Mouse (Mus musculus) forebrain, embryonic 11.5 days (tissue): ENCODE results near the gene Ppp2r2c. TPM values are rescaled to one million over a fixed set of nuclear protein-coding genes. Genes with fewer than 3 reads are reported as not detected.

Source experiments
- ATAC-seq: fragments of 200-750 bp; cut with Nextera tagmentation; replicated peaks from 2 replicates; pipeline ENCODE4 v1.8.0; 2017; ENCODE audit warnings: moderate TSS enrichment; ENCODE audit not compliant: low FRiP score
- DNase-seq: peaks from one replicate; pipeline ENCODE4 v3.0.0-alpha.2; 2017; ENCODE audit warnings: low spot score
- H3K27ac ChIP-seq: fragments of 300-500 bp; sonication (generic); 2 replicates; pipeline ENCODE4 v1.5.1; 2014; ENCODE audit warnings: low read depth, low read length
- H3K27me3 ChIP-seq: fragments of 300-500 bp; sonication (generic); 2 replicates; pipeline ENCODE4 v1.6.1; 2014; ENCODE audit warnings: mild to moderate bottlenecking, low read length, mixed read lengths; ENCODE audit not compliant: control insufficient read depth, insufficient read depth
- H3K36me3 ChIP-seq: fragments of 300-500 bp; sonication (generic); 2 replicates; pipeline ENCODE4 v1.6.1; 2014; ENCODE audit warnings: mild to moderate bottlenecking, low read length, moderate library complexity, mixed read lengths; ENCODE audit not compliant: control insufficient read depth, insufficient read depth
- H3K4me1 ChIP-seq: fragments of 300-500 bp; sonication (generic); replicated peaks from 2 replicates; pipeline ENCODE4 v1.6.1; 2014; ENCODE audit warnings: low read length, mixed read lengths; ENCODE audit not compliant: control insufficient read depth, insufficient read depth
- H3K4me2 ChIP-seq: fragments of 300-500 bp; sonication (generic); 2 replicates; pipeline ENCODE4 v1.6.1; 2014; ENCODE audit warnings: low read depth, mild to moderate bottlenecking, low read length, moderate library complexity, mixed read lengths; ENCODE audit not compliant: severe bottlenecking
- H3K4me3 ChIP-seq: fragments of 300-500 bp; sonication (generic); 2 replicates; pipeline ENCODE4 v1.5.1; 2014; ENCODE audit warnings: low read depth, low read length
- H3K9ac ChIP-seq: fragments of 300-500 bp; sonication (generic); 2 replicates; pipeline ENCODE4 v1.6.1; 2014; ENCODE audit warnings: low read length
- H3K9me3 ChIP-seq: fragments of 300-500 bp; sonication (generic); 2 replicates; pipeline ENCODE4 v1.6.1; 2016; ENCODE audit warnings: low read length, mixed read lengths; ENCODE audit not compliant: control insufficient read depth
- WGBS: fragments of 180-500 bp; shearing (Covaris S2); extraction: QIAGEN DNeasy Blood & Tissue Kit; methylation state at CpG from one replicate; pipeline ENCODE4 v1.1.7; 2014; 5-methylcytosine and 5-hydroxymethylcytosine counted together
- polyA plus RNA-seq: library from polyadenylated mRNA; unstranded; fragments of >200 nt; fragmentation: Nextera tagmentation; extraction: Ambion mirVana; gene quantifications from 2 replicates; pipeline ENCODE4 v1.2.1, GENCODE M21; 2014

The Ppp2r2c gene
- polyA plus RNA-seq, 1 experiment from 2014 or later: 1.4 TPM

DNA sequence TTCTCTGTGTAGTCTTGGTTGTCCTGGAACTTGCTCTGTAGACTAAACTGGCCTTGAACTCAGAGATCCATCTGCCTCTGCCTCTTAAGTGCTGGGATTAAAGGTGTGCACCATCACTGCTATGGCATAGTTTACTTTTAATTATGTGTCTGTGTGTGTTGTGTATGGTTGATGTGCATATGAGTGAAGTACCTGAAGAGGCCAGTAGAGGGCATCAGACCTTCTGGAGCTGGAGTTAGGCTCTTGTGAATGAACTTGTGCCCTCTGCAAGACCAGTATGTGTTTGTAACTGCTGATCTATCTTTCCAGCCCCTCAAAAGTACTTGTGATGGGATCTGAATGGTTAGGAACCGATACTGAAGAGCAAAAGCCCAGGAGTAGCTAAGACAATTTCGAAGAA, 7.2 kb upstream of the Ppp2r2c start:
- Histone ChIP-seq H3K27me3 (peaks cover 2% of the 10 kb centered on the region), H3K9ac (no peak overlapping the region), H3K9me3 (no peaks in the 10 kb centered on the region; the same call in 1 of the 2 replicates), H3K4me1 (no peaks in the 10 kb centered on the region), H3K27ac (no peak overlapping the region), H3K4me3 (no peak overlapping the region), H3K36me3 (no peaks in the 10 kb centered on the region), H3K4me2 (no peak overlapping the region)
- WGBS: 89% methylated on average over 2 of the region's 2 CpGs
- ATAC-seq (no peak), DNase-seq (no peak)

DNA sequence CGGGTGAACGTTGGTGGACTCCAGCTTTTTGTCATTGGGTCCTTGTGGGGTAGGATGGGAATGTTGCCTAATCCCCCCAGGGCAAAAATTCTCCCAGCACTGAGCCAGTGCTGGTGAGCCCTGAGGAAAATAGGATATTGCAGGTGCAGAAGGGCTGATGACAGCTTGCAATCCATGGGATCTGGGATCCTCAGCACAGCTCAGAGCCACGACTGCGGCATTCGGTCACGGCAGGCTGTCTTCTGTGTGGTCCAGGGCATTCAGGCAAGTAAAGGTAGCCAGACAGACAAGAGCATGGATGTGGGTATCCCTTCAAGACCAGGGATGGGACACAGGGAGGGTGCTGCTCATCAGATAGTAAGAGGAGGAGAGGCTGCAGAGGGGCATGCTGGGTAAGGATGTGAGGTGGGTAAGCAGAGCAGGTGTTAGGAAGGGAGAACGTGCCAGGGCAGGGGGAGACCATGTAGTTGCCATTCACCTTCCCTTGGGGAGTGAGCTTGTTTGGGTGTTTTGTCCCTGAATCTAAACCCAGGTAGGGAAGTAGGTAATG, 1.5 kb upstream of the Ppp2r2c start:
- H3K36me3 ChIP-seq: no peaks in the 10 kb centered on the region
- ATAC-seq: no peak
- no peaks in the 10 kb centered on the region for H3K9me3 ChIP-seq
- H3K4me2 ChIP-seq: no peak overlapping the region
- no peak overlapping the region for H3K4me3 ChIP-seq
- H3K4me1 ChIP-seq: peaks cover 10% of the 10 kb centered on the region; the same call in 1 of the 2 replicates
- DNase-seq: no peak
- H3K27ac ChIP-seq: no peak overlapping the region
- 66% methylated on average over 7 of the region's 7 CpGs for WGBS
- H3K9ac ChIP-seq: no peak overlapping the region
- H3K27me3 ChIP-seq: peaks cover 55% of the 10 kb centered on the region

DNA sequence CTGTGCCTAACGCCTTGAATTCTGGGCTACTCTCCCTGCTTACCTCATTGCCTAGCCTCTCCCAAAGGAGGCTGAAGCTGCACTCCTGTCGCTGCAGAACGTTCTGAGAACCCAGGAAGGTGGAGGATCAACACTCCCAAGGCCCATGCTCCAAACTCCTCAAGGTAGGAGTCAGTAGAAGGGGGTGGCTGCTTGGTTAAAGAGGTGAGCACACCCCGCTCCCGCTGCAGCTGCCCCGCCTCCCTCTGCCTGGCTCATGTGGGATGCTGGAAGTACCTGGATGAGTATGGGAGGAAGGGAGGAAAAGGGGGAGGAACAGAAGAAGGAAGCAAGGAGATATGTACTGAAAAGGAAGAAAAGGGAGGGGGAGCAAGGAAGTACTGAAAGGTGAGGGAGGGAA, 752 bp upstream of the Ppp2r2c start:
- H3K4me3 ChIP-seq: no peak overlapping the region; the same call in 1 of the 2 replicates
- no peak overlapping the region for H3K27ac ChIP-seq
- peaks cover 58% of the 10 kb centered on the region for H3K27me3 ChIP-seq
- H3K4me1 ChIP-seq: peaks cover 10% of the 10 kb centered on the region; the same call in 1 of the 2 replicates
- H3K4me2 ChIP-seq: no peak overlapping the region
- DNase-seq: no peak
- ATAC-seq: no peak
- H3K9me3 ChIP-seq: no peaks in the 10 kb centered on the region
- no peaks in the 10 kb centered on the region for H3K36me3 ChIP-seq
- WGBS: 6% methylated on average over 6 of the region's 6 CpGs
- no peak overlapping the region for H3K9ac ChIP-seq

DNA sequence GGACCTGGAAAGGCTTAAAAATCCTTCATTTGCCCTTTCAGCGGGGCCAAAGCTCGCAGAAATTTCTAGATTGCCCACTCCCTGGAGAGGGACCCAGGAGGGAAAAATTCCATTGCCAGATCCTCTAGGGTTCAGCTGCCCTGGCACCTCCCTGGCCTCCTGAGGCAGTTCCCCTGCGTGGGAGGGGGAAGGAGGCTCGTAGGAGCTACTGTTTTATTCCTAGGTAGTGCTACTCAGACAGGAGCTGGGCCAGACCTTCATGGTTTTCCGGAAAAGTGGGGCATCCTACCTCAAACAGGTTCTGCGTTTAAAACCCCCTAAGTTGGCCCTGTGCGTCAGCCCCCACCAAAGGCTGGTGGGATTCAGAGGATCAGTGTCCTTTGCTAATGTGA, 869 bp downstream of the Ppp2r2c start:
- no peak overlapping the region for H3K9ac ChIP-seq
- peaks cover 10% of the 10 kb centered on the region; the same call in 1 of the 2 replicates for H3K4me1 ChIP-seq
- H3K27ac ChIP-seq: no peak overlapping the region
- peak overlapping the region; percentile 73 for H3K4me2 ChIP-seq
- no peaks in the 10 kb centered on the region for H3K9me3 ChIP-seq
- WGBS: 1% methylated on average over 7 of the region's 7 CpGs
- ATAC-seq (no peak), DNase-seq (no peak)
- H3K4me3 ChIP-seq: peak overlapping the region; percentile 44
- no peaks in the 10 kb centered on the region for H3K36me3 ChIP-seq
- peaks cover 59% of the 10 kb centered on the region for H3K27me3 ChIP-seq

DNA sequence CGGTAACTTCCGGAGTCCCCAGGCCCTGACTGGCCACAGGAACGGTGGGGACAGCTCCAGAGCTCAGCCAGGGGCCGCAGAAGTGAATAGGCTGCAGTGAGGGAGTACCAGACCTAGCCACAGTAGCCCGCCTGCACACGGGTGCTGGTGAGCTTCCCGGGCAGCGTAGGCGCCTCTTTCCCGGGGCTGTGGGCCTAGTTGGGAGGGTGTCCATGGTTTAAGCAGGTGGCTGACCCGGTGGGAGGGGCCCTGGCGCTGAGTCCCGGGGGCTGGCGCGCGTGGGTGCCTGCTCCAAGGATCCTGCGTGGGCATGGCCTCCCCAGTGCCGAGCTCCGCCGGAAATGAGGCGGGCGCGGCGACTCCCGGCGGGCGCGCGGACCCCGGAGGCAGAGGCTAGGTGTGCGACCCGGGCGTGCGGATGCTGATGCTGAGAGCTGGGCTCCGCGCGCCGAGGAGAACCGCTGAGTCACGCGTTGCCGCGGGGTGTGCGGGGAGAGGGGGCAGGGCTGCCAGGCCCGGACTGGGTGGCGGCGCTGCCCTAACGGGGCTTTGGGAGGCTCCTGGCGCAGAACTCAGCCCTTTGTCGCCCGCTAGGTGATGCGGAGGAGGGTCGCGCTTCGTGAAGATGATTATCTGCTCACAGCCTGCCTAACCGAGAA, 1.4 kb downstream of the Ppp2r2c start:
- Histone ChIP-seq H3K27me3 (peaks cover 59% of the 10 kb centered on the region), H3K4me1 (peaks cover 10% of the 10 kb centered on the region; the same call in 1 of the 2 replicates), H3K4me3 (peak overlapping the region; percentile 44), H3K9ac (peak overlapping the region; percentile 47), H3K27ac (no peak overlapping the region), H3K9me3 (no peaks in the 10 kb centered on the region), H3K4me2 (peak overlapping the region; percentile 68), H3K36me3 (no peaks in the 10 kb centered on the region)
- WGBS: under 1% methylated on average over 56 of the region's 56 CpGs
- ATAC-seq (0 out of 2 replicates have a peak, but pooled peaks have one; percentile 46), DNase-seq (peak; percentile 64)

DNA sequence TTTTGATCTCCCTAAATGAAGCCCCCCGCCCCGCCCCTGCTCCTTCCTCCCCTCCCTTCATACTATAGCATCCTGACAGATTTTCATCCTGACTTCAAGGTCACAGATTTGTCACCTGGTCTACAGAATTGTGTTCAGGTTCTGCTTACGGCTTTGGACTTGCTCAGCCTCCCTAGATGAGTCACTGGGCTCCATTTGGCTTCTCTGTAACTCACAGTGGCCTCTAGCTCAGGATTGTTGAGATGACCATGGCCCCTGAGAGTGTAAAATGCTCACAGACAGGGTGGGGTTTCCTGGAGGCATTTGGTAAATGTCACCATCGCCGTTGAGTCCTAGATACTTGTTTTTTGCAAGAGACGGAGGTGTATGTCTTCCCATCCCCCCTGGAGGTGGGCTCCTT, 2.6 kb downstream of the Ppp2r2c start:
- Histone ChIP-seq H3K36me3 (no peaks in the 10 kb centered on the region), H3K27me3 (peaks cover 59% of the 10 kb centered on the region), H3K4me2 (no peak overlapping the region), H3K4me1 (peaks cover 10% of the 10 kb centered on the region; the same call in 1 of the 2 replicates), H3K9me3 (no peaks in the 10 kb centered on the region), H3K27ac (no peak overlapping the region), H3K4me3 (no peak overlapping the region), H3K9ac (no peak overlapping the region)
- WGBS: 82% methylated on average over 6 of the region's 6 CpGs
- DNase-seq (no peak), ATAC-seq (no peak)

DNA sequence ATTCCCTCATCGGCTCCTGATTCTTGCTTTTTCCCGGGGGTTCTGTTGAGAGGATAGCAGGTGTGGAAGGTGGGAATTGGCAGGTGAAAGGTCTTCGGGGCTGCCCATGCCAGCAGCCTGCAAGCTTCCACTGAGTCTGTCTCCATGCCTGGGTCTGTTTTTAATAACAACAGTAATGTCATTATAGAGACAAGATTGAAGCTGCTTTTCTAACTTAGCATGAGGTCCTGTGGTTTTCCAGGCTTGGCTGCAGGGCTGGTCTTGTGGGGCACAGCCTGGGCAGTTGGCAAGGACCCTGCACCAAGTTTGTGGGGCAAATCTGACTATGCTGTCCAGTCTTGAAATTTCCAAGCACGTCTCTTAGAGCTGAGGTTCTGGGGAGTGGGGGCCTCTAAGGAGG, 7.6 kb downstream of the Ppp2r2c start:
- no peak overlapping the region for H3K4me2 ChIP-seq
- no peak for DNase-seq
- H3K9ac ChIP-seq: no peak overlapping the region
- H3K36me3 ChIP-seq: no peaks in the 10 kb centered on the region
- 83% methylated on average over 4 of the region's 4 CpGs for WGBS
- H3K9me3 ChIP-seq: no peaks in the 10 kb centered on the region
- H3K4me1 ChIP-seq: no peaks in the 10 kb centered on the region
- no peak overlapping the region for H3K4me3 ChIP-seq
- H3K27me3 ChIP-seq: peaks cover 8% of the 10 kb centered on the region; the same call in 1 of the 2 replicates
- ATAC-seq: no peak
- H3K27ac ChIP-seq: no peak overlapping the region

DNA sequence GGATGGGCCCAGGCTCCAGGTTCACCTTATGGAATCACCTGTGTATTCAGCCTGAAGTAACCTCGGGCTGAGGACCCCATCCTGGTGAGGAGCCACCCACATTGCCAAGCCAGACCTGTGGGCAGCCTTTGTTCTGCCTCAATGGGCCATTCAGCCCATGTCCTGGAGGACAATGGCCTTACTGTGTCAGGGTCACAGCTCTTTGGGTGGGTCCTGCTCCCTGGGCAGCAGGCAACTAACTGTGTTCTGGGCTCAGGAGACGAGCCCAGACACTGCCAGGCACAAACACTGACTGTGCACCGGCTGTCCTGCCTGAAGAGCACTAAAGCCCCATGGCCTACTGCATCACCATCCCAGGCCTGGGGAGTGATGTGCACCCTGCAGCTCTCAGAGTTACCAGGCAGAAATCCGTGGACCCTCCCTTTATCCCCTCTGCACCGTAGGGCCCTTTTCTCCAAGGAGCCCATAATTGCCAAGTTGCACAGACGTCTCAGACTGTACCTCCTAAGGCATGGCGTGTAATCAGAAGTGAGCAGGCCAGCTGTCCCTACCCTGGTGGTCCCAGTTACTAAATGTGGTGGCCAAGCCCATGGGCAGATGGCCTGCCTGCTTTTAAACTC, 8.6 kb downstream of the Ppp2r2c start:
- Histone ChIP-seq H3K4me2 (no peak overlapping the region), H3K4me1 (no peaks in the 10 kb centered on the region), H3K9me3 (no peaks in the 10 kb centered on the region), H3K9ac (no peak overlapping the region), H3K4me3 (no peak overlapping the region), H3K27ac (no peak overlapping the region), H3K27me3 (peaks cover 4% of the 10 kb centered on the region; the same call in 1 of the 2 replicates), H3K36me3 (no peaks in the 10 kb centered on the region)
- DNase-seq (no peak), ATAC-seq (no peak)
- 45% methylated on average over 7 of the region's 7 CpGs for WGBS
